Mouse (Mus musculus): ENCODE measurements around the gene Stfa2l1. TPM values are rescaled to one million over a fixed set of nuclear protein-coding genes. Genes with fewer than 3 reads are reported as not detected.
"Not testable (repeated sequence)": the region's sequence is repeated elsewhere in the genome, so short reads cannot be mapped to it uniquely, and the experiment has no call there.

The Stfa2l1 gene
- not detected in 2 replicates for polyA plus RNA-seq (2012; ENCODE audit: insufficient read depth, insufficient read length, missing spikeins)

DNA sequence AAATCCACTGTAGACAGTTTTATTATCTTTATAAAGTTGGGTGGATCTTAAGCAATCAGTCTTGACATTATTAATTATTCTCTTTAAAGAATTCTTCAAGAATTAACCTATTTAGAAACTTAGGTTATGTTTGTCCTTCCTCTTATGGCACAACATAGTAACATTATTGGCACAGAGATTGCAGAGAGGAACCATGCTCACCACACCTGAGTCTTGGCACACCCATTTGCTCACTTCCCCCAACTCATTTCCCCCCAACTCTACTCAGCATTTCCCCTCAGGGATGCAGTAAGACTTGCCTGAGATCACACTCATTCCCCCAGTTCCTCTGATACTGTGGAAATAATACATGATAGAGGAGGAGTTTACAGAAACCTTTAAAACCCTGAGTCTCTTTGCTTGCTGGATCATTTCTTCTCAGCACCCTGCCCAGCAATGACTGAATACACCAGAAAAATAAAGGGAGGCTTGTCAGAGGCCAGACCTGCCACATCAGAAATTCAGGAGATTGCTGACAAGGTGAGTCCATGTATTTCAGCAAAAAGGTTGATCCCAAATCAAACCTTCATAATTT, at the start of gene Stfa2l1:
TSS of gene Stfa2l1 (plus strand) at position 410 of the 574 bp plus-strand sequence.
- TF ChIP-seq CTCF (IDR thresholded peaks at IDR 0.05; ENCODE audit: low read depth, low read length) (no peak), POLR2A (IDR thresholded peaks at IDR 0.05; ENCODE audit: borderline replicate concordance, low read depth, low read length) (no peak)
- no peak within 1 kb of the TSS for H3K4me3 ChIP-seq (ENCODE audit: insufficient read depth, low read length)
- H3K27ac ChIP-seq (ENCODE audit: insufficient read depth, low read depth, low read length): no peak within 1 kb of the TSS

DNA sequence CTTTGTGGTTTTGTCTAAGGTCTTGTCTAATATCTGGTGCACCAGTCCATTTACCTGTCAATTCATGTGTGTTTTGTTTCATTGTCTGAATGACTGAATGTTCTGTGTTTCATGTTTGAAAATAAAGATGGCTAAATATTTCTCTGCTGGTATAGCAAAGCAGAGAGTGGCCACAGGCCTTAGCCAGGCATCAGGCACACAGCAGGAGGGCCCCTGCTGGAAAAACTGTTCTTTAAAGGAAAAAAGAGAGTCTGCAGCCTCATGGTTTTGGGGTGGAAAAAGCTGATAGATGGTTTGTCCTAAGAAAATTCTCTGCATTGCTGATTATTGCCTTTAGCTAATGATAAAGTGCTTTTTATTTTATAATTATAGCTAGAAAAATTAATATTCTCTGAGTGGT, 45.1 kb upstream of the Stfa2l1 start:
- not testable (repeated sequence) for H3K4me3 ChIP-seq (ENCODE audit: insufficient read depth, low read length); H3K27ac ChIP-seq (ENCODE audit: insufficient read depth, low read depth, low read length)

More for the DNA sequence above, at the start of gene Stfa2l1:
- H3K4me1 ChIP-seq (ENCODE audit: control insufficient read depth, insufficient read depth, low read length): no peaks in the 10 kb centered on the region

DNA sequence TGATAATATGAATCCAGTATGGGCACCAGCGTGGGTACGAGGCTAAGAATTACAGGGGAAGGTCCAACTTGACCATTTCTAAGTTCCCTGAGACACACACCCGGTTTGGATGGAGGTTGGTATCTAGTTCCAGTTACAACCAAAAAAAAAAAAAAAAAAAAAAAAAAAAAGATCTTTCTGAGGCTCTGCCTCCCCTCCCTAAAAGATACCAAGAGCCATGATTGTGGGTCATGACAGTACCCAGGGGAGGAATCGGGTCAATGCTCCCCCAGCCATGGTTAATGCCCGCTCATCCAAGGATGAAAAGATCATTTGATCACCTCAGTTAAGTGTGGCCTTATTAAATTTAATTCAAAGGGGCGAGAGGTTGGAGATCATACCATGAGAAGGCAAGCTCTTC, 40.9 kb upstream of the Stfa2l1 start:
- H3K27ac ChIP-seq (ENCODE audit: insufficient read depth, low read depth, low read length): not testable (repeated sequence)

More for the DNA sequence above, 45.1 kb upstream of the Stfa2l1 start:
- not testable (repeated sequence) for H3K4me1 ChIP-seq (ENCODE audit: control insufficient read depth, insufficient read depth, low read length)

DNA sequence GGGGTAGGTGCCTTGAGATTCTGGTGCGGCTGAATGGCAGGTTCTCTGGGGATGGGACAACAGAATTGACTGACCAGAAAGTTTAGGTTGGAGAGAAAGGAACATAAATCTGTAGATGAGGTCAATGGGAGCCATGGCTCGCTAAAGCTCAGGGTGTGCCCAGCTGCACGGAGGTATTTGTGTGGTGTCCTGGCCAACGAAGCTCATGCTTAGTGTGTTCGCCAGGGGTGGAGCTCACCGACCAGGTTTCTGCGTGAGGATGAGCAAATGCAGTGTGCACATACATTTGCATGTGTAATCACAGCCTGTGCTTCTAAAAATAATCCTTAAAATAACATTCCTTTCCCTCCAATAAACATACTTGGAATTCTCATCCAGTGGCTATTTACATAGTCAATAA, 28.5 kb upstream of the Stfa2l1 start:
- no peak overlapping the region for H3K4me3 ChIP-seq (ENCODE audit: insufficient read depth, low read length)
- H3K4me1 ChIP-seq (ENCODE audit: control insufficient read depth, insufficient read depth, low read length): no peaks in the 10 kb centered on the region
- TF ChIP-seq CTCF (IDR thresholded peaks at IDR 0.05; ENCODE audit: low read depth, low read length): no peak
- no peak for TF ChIP-seq POLR2A (IDR thresholded peaks at IDR 0.05; ENCODE audit: borderline replicate concordance, low read depth, low read length)
- no peak overlapping the region for H3K27ac ChIP-seq (ENCODE audit: insufficient read depth, low read depth, low read length)

More for the DNA sequence above, 40.9 kb upstream of the Stfa2l1 start:
- H3K4me1 ChIP-seq (ENCODE audit: control insufficient read depth, insufficient read depth, low read length); H3K4me3 ChIP-seq (ENCODE audit: insufficient read depth, low read length): not testable (repeated sequence)

DNA sequence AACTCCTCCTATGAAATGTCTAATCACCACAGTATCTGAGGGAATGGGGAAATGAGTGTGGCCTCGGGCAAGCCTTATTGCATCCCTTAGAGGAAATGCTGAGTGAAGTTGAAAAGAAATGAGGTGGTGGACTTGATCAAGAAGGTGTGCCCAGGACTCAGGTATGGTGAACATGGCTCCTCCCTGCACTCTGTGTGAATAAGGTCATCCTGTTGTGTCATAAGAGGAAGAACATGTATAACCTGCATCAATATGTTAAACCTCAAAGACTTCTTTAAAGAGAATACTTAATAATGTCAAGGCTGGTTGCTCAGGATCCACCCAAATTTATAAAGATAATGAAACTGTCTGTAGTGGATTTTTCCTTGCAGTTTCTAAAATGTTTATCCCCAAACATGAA, 25.5 kb upstream of the Stfa2l1 start, which contains the start of gene Csta1:
TSS of gene Csta1 (minus strand) at position 101 of the 400 bp plus-strand sequence.
- no peak within 1 kb of the TSS for H3K4me3 ChIP-seq (ENCODE audit: insufficient read depth, low read length)
- TF ChIP-seq CTCF (IDR thresholded peaks at IDR 0.05; ENCODE audit: low read depth, low read length): no peak
- TF ChIP-seq POLR2A (IDR thresholded peaks at IDR 0.05; ENCODE audit: borderline replicate concordance, low read depth, low read length): no peak
- no peaks in the 10 kb centered on the region for H3K4me1 ChIP-seq (ENCODE audit: control insufficient read depth, insufficient read depth, low read length)
- H3K27ac ChIP-seq (ENCODE audit: insufficient read depth, low read depth, low read length): no peak within 1 kb of the TSS

DNA sequence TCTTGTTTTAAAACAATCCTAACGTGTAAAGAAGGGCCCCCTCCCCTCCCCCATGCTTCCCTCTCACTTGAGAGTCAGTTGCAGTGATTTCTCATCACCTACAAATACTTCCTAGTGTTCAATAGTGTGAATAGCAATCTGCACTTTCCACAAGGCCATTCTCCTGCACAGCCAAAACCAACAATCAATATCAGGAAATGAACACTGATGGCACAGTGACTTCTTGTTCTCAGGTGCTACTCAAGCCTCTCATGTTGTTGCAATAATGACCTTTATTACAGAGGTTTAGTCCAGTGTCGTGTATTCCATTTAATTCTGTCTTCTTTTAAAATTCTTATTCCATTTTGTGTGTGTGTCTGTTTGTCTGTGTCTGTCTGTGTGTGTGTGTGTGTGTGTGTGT, 18.4 kb upstream of the Stfa2l1 start:
- H3K27ac ChIP-seq (ENCODE audit: insufficient read depth, low read depth, low read length): no peak overlapping the region
- TF ChIP-seq CTCF (IDR thresholded peaks at IDR 0.05; ENCODE audit: low read depth, low read length) (no peak), POLR2A (IDR thresholded peaks at IDR 0.05; ENCODE audit: borderline replicate concordance, low read depth, low read length) (no peak)
- no peak overlapping the region for H3K4me3 ChIP-seq (ENCODE audit: insufficient read depth, low read length)
- H3K4me1 ChIP-seq (ENCODE audit: control insufficient read depth, insufficient read depth, low read length): no peaks in the 10 kb centered on the region

DNA sequence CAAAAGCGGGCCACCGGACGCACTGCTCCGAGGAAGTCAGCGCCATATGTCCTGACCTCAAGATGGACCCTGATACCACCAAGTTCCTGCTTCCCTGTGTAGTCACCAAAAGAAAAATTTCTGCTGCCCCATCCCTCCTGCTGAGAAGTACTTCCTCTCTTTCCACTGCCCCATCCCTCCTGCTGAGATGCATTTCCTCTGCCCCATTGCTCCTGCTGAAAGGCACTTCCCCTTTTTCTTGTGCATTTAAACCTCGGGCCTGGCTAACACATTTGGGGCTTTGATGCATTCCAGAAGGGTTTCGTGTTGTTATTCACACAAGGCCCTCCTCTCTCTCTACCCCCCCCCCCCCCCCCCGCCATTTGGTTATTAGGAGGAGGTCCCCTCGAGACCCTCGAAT, 11.2 kb downstream of the Stfa2l1 start:
- not testable (repeated sequence) for H3K4me1 ChIP-seq (ENCODE audit: control insufficient read depth, insufficient read depth, low read length); H3K27ac ChIP-seq (ENCODE audit: insufficient read depth, low read depth, low read length); H3K4me3 ChIP-seq (ENCODE audit: insufficient read depth, low read length)

DNA sequence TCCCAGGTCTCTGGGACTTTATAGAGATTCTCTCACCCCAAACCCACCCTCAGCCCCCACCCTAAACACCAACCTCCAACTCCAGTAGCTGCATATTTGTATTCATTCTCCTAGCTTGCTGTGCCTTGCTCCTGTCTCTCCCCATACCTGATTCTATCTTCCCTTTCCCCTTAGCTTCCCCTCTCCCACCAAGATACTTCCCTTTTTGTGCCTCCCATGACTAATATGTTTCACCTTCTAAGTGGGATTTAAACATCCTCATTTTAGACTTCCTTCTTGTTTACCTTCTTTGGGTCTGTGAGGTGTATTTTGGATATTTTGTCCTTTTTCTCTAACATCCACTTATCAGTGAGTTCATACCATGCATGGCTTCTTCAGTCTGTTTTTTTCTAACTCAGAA, 19.5 kb downstream of the Stfa2l1 start:
- Histone ChIP-seq H3K4me1 (ENCODE audit: control insufficient read depth, insufficient read depth, low read length) (no peaks in the 10 kb centered on the region), H3K27ac (ENCODE audit: insufficient read depth, low read depth, low read length) (no peak overlapping the region), H3K4me3 (ENCODE audit: insufficient read depth, low read length) (no peak overlapping the region)
- TF ChIP-seq POLR2A (IDR thresholded peaks at IDR 0.05; ENCODE audit: borderline replicate concordance, low read depth, low read length): no peak
- TF ChIP-seq CTCF (IDR thresholded peaks at IDR 0.05; ENCODE audit: low read depth, low read length): no peak

DNA sequence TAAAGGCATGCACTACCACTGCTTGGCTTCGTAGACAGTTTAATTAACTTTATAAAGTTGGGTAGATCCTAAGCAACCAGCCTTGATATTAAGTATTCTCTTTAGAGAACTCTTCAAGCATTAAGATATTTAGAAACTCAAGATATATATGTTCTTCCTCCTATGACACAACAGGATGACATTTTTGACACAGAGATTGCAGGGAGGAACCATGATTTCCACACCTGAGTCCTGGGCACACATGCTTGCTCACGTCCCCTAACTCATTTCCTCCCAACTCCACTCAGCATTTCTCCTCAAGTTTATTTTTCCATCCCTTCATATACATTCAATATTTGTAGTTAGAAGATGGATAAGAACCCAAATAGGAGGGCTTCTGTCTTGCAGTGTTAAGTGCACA, 23.3 kb downstream of the Stfa2l1 start:
- Histone ChIP-seq H3K4me3 (ENCODE audit: insufficient read depth, low read length) (no peak overlapping the region), H3K27ac (ENCODE audit: insufficient read depth, low read depth, low read length) (no peak overlapping the region), H3K4me1 (ENCODE audit: control insufficient read depth, insufficient read depth, low read length) (no peaks in the 10 kb centered on the region)
- TF ChIP-seq POLR2A (IDR thresholded peaks at IDR 0.05; ENCODE audit: borderline replicate concordance, low read depth, low read length) (no peak), CTCF (IDR thresholded peaks at IDR 0.05; ENCODE audit: low read depth, low read length) (no peak)

DNA sequence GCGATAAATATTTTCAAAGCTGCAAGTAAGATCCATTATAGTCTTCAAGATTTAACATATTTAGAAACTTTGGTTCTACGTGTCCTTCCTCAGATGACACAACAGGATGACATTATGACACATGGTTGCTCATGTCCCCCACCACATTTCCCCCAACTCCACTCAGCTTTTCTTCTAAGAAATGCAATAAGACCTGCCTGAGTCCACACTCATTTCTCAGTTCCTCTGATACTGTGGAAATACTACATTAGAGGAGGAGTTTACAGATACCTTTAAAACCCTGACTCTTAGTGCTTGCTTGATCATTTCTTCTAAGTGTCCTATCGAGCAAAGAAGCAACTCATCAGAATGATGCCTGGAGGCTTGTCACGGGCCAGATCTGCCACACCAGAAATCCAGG, 27.3 kb downstream of the Stfa2l1 start, which contains the start of gene Gm5483:
TSS of gene Gm5483 (plus strand) at position 301 of the 400 bp plus-strand sequence.
- H3K27ac ChIP-seq (ENCODE audit: insufficient read depth, low read depth, low read length); H3K4me3 ChIP-seq (ENCODE audit: insufficient read depth, low read length); H3K4me1 ChIP-seq (ENCODE audit: control insufficient read depth, insufficient read depth, low read length): not testable (repeated sequence)

DNA sequence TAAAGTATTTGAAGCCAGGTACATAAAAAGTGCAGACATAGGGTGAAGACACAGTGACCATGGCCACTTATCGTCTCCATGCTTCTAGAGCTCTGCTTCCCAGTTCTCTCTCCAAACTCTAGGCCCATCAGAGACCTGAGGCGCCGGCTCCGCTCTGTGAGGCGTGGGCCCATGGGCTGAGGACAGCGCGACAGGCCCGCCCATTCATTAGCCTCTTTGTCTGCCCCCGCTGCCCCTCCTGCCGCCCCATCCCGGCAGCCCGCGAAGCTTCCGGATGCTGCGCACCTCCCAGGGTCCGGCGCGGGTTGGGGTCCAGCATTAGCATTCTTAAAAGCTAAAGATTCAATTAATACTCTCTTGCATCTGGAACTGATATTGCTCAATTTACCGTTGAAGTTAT, 42.6 kb downstream of the Stfa2l1 start:
- Histone ChIP-seq H3K4me3 (ENCODE audit: insufficient read depth, low read length) (no peak overlapping the region), H3K27ac (ENCODE audit: insufficient read depth, low read depth, low read length) (no peak overlapping the region), H3K4me1 (ENCODE audit: control insufficient read depth, insufficient read depth, low read length) (no peaks in the 10 kb centered on the region)
- no peak for TF ChIP-seq CTCF (IDR thresholded peaks at IDR 0.05; ENCODE audit: low read depth, low read length)
- TF ChIP-seq POLR2A (IDR thresholded peaks at IDR 0.05; ENCODE audit: borderline replicate concordance, low read depth, low read length): no peak
